In the genomic region with DNA sequence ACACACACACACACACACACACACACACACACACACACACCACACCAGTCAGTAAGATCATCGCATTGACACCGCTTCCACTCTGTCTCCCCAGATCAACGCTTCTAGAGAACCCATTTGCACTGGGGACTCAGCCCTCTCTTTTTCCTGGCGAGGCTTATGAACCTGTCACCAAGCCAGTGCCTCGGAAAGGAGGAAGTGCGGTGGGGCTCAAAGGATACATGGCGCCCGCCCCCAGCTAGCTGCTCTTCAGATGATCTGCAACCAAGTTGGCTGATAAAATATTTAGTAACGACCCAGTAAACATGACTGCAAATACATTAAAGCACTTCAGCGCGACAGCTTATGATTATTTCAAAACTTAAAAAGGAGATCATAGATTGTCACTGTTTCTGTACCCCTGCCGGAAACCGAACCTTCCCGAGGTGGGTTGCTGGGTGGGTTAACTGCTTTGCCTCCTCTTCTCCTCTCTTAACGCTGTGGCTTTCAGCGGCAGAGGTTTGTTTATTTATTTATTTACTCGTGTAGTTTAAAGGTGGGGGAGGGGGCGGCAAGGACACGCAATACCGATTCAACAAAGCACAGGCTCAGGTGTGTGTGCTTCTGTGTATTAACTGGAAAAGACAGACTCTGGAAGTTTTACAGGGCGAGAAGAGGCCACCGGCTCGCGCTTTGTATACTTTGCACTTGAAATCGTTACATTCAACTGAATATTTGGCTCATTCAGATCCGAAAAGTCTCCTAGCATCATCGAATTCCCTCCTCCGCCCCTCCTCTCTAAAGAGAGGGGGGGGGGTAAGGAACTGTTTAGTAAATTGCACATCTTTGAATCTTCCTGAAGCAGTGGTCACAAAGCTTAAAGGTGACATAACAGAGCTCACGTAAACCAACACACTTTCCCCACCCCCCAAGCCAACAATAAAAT, we compare ENCODE assay signal across 10 mouse cellular contexts. TPM values are rescaled to one million over a fixed set of nuclear protein-coding genes. Genes with fewer than 3 reads are reported as not detected.
DNase-seq lines count a peak whose midpoint lies in the region; ATAC-seq lines count a peak whose summit lies in the region.
"Had no signal": no experiment of that assay in that cellular context is flagged by ENCODE, and none has a peak within 500 bp of the region (broad histone marks: within the 10 kb centered on the region; RNA-seq: fewer than 3 reads in every experiment).

No protein-coding gene starts in this region.

- 0 out of 2 replicates have a peak overlapping the region, but pooled peaks have one; percentile 3 for H3K4me3 ChIP-seq in kidney, embryonic 15.5 days (replicated peaks)
- no peak overlapping the region for H3K4me3 ChIP-seq in embryonic facial prominence, embryonic 11.5 days (ENCODE audit: low read depth, low read length)
- H3K4me3 ChIP-seq in intestine, embryonic 14.5 days (ENCODE audit: low read depth, low read length) = no peak overlapping the region
- H3K4me3 ChIP-seq in neural tube, embryonic 11.5 days (ENCODE audit: low read depth, low read length) = no peak overlapping the region
- H3K4me3 ChIP-seq: neural tube, embryonic 13.5 days had no signal

- H3K4me2 ChIP-seq in kidney, embryonic 15.5 days = peak overlapping the region; percentile 15; the same call in 1 of the 2 replicates
- H3K4me2 ChIP-seq in embryonic facial prominence, embryonic 11.5 days (ENCODE audit: low read depth, low read length) = no peak overlapping the region
- H3K4me2 ChIP-seq in intestine, embryonic 14.5 days (ENCODE audit: low read length) = no peak overlapping the region
- no peak overlapping the region for H3K4me2 ChIP-seq in neural tube, embryonic 11.5 days (ENCODE audit: low read depth)
- H3K4me2 ChIP-seq: neural tube, embryonic 13.5 days had no signal

- 2% methylated on average over 29 of the region's 29 CpGs for WGBS in kidney, embryonic 15.5 days
- 3% methylated on average over 29 of the region's 29 CpGs for WGBS in embryonic facial prominence, embryonic 11.5 days
- 2% methylated on average over 29 of the region's 29 CpGs for WGBS in intestine, embryonic 14.5 days
- WGBS in neural tube, embryonic 11.5 days = 2% methylated on average over 29 of the region's 29 CpGs

- H3K36me3 ChIP-seq in kidney, embryonic 15.5 days = 0 out of 2 replicates have a peak, but pooled peaks cover 5% of the 10 kb centered on the region
- no peaks in the 10 kb centered on the region for H3K36me3 ChIP-seq in embryonic facial prominence, embryonic 11.5 days (replicated peaks; ENCODE audit: control insufficient read depth, insufficient read depth, low read depth, low read length)
- H3K36me3 ChIP-seq in intestine, embryonic 14.5 days (ENCODE audit: control insufficient read depth, insufficient read depth, low read length) = peaks cover 7% of the 10 kb centered on the region; the same call in 1 of the 2 replicates
- no peaks in the 10 kb centered on the region for H3K36me3 ChIP-seq in neural tube, embryonic 11.5 days (ENCODE audit: control insufficient read depth, insufficient read depth, low read length)
- H3K36me3 ChIP-seq: neural tube, embryonic 13.5 days had no signal

- H3K4me1 ChIP-seq in kidney, embryonic 15.5 days = peaks cover 28% of the 10 kb centered on the region
- H3K4me1 ChIP-seq in embryonic facial prominence, embryonic 11.5 days (ENCODE audit: control insufficient read depth, insufficient read depth, low read length) = peaks cover 3% of the 10 kb centered on the region; the same call in 1 of the 2 replicates
- H3K4me1 ChIP-seq in intestine, embryonic 14.5 days (replicated peaks; ENCODE audit: control insufficient read depth, insufficient read depth, low read length) = 0 out of 2 replicates have a peak, but pooled peaks cover 2% of the 10 kb centered on the region
- H3K4me1 ChIP-seq in neural tube, embryonic 11.5 days (ENCODE audit: control insufficient read depth, insufficient read depth, low read length) = 0 out of 2 replicates have a peak, but pooled peaks cover 4% of the 10 kb centered on the region

- no peak overlapping the region for H3K9ac ChIP-seq in kidney, embryonic 15.5 days
- no peak overlapping the region for H3K9ac ChIP-seq in embryonic facial prominence, embryonic 11.5 days (replicated peaks; ENCODE audit: low read length)
- H3K9ac ChIP-seq in intestine, embryonic 14.5 days (ENCODE audit: low read length) = no peak overlapping the region
- no peak overlapping the region for H3K9ac ChIP-seq in neural tube, embryonic 11.5 days (ENCODE audit: low read length)
- H3K9ac ChIP-seq: neural tube, embryonic 13.5 days had no signal

- H3K9me3 ChIP-seq in kidney, embryonic 15.5 days (replicated peaks) = no peaks in the 10 kb centered on the region
- no peaks in the 10 kb centered on the region for H3K9me3 ChIP-seq in embryonic facial prominence, embryonic 11.5 days (replicated peaks; ENCODE audit: control insufficient read depth, low read length)
- no peaks in the 10 kb centered on the region for H3K9me3 ChIP-seq in intestine, embryonic 14.5 days (ENCODE audit: control insufficient read depth, low read length)
- H3K9me3 ChIP-seq in neural tube, embryonic 11.5 days (ENCODE audit: control insufficient read depth, low read length) = no peaks in the 10 kb centered on the region
- H3K9me3 ChIP-seq: neural tube, embryonic 13.5 days had no signal

- no peak for ATAC-seq in kidney, embryonic 15.5 days (replicated peaks; ENCODE audit: low FRiP score)
- no peak for ATAC-seq in embryonic facial prominence, embryonic 11.5 days (replicated peaks; ENCODE audit: insufficient number of reproducible peaks, low FRiP score, low TSS enrichment, low read depth)
- ATAC-seq in intestine, embryonic 14.5 days (replicated peaks; ENCODE audit: low FRiP score, low TSS enrichment, low read depth) = no peak
- ATAC-seq in neural tube, embryonic 11.5 days (ENCODE audit: insufficient read depth, low FRiP score, low TSS enrichment) = no peak

- no peak overlapping the region for H3K27ac ChIP-seq in kidney, embryonic 15.5 days
- no peak overlapping the region for H3K27ac ChIP-seq in embryonic facial prominence, embryonic 11.5 days (replicated peaks; ENCODE audit: low read depth, low read length)
- H3K27ac ChIP-seq in intestine, embryonic 14.5 days (ENCODE audit: low read depth) = no peak overlapping the region
- no peak overlapping the region for H3K27ac ChIP-seq in neural tube, embryonic 11.5 days (ENCODE audit: low read depth, low read length)
- H3K27ac ChIP-seq: neural tube, embryonic 13.5 days had no signal

- no peak for DNase-seq in kidney, adult 8-10 months
- peak; percentile 25 for DNase-seq in MEL-GATA-1-ER (ENCODE audit: extremely low read depth, low read depth)
- DNase-seq in embryonic facial prominence, embryonic 11.5 days (ENCODE audit: low spot score) = peak; percentile 32
- peak; percentile 67 for DNase-seq in intestine, embryonic 14.5 days (ENCODE audit: low spot score)
- peak; percentile 31 for DNase-seq in neural tube, embryonic 11.5 days (ENCODE audit: low spot score)
- no peak for DNase-seq in adrenal gland, adult 18-20 months (ENCODE audit: low spot score in 2 of 2)
- DNase-seq in adrenal gland, adult 8-10 months = no peak

- peaks cover 74% of the 10 kb centered on the region for H3K27me3 ChIP-seq in kidney, embryonic 15.5 days
- H3K27me3 ChIP-seq in embryonic facial prominence, embryonic 11.5 days (ENCODE audit: control insufficient read depth, insufficient read depth, low read length) = peaks cover 19% of the 10 kb centered on the region
- H3K27me3 ChIP-seq in intestine, embryonic 14.5 days (replicated peaks; ENCODE audit: control insufficient read depth, insufficient read depth, low read length) = peaks cover 76% of the 10 kb centered on the region
- peaks cover 68% of the 10 kb centered on the region for H3K27me3 ChIP-seq in neural tube, embryonic 11.5 days (ENCODE audit: control insufficient read depth, insufficient read depth, low read length)

RNA-seq across cellular contexts. Expression of a gene that starts 1.0 kb away (rescaled TPM):
- polyA plus RNA-seq in kidney, embryonic 15.5 days (2015; fragmentation: Nextera tagmentation; extraction: Ambion mirVana) = 0.14 TPM in 1 of 2 replicates, not detected in the other
- polyA plus RNA-seq in embryonic facial prominence, embryonic 11.5 days (2014; fragmentation: Nextera tagmentation; extraction: Ambion mirVana) = 0.57 and 0.65 TPM in 2 replicates
- 0.04 TPM in 1 of 2 replicates, not detected in the other for polyA plus RNA-seq in intestine, embryonic 14.5 days (2014; fragmentation: Nextera tagmentation; extraction: Ambion mirVana)
- polyA plus RNA-seq in neural tube, embryonic 11.5 days (2014; fragmentation: Nextera tagmentation; extraction: Ambion mirVana) = 0.29 and 0.57 TPM in 2 replicates
- not detected for total RNA-seq in adrenal gland, adult 18-20 months (2021)
- under 1 TPM in 3 of 4 experiments, not detected in 1; 0.07 to 0.22 (median 0.08) TPM for total RNA-seq in adrenal gland, adult 8-10 months (2022)
- total RNA-seq: heart, postnatal 10 days had no signal

Comparison
In these comparisons a context has a peak if more than half of its experiments do, and no peak if none do; other contexts are left out.
1. DNase-seq: peak in MEL-GATA-1-ER (single experiment), embryonic facial prominence, embryonic 11.5 days (single experiment), intestine, embryonic 14.5 days (single experiment) and neural tube, embryonic 11.5 days (single experiment); none in kidney, adult 8-10 months (0 of 2), adrenal gland, adult 18-20 months (0 of 2) and adrenal gland, adult 8-10 months (single experiment).